Mouse (Mus musculus): Measurements from ENCODE around the gene Lpcat4. TPM values are rescaled to one million over a fixed set of nuclear protein-coding genes. Genes with fewer than 3 reads are reported as not detected.

Lpcat4 gene
- 5.5 and 8.4 TPM in 2 replicates for polyA plus RNA-seq (2015; fragmentation: Nextera tagmentation; extraction: Ambion mirVana)

DNA sequence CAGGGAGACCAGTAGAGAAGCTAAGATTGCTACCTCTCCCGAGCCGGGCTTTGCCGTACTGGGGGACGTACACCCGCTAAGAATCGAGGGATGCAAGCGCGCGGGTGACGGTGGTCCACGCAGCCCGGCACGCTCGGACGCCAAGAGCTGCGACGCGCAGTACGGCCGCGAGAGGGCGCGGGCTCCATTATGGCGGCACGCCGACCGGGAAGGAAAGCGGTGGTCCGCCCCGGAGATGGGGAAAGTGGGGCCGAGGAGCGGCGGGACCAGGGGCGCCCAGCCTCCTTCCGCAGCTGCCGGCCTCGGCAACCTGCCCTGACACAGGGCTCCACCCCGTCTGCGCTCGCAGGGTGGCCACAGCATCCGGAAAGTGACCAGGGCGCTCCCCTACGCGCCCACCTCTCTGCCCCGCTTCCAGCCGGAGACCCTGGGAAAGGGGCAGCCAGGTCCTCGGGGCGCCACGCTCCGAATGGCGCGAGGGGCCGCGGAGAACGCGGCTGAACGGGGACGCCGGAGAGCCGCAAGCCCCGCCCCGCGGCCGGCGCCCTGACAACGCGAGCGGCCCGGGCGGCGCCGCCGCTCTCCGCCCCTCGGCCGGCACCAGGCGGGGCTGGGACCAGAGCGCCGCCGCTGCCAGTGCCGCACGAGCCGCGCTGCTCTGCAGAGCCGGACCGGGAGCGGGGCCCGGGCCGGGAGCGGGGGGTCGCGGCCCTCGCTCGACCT is at the start of gene Lpcat4:
Gene Lpcat4 (plus strand): TSS at position 257 of the 723 bp plus-strand sequence.

DNA sequence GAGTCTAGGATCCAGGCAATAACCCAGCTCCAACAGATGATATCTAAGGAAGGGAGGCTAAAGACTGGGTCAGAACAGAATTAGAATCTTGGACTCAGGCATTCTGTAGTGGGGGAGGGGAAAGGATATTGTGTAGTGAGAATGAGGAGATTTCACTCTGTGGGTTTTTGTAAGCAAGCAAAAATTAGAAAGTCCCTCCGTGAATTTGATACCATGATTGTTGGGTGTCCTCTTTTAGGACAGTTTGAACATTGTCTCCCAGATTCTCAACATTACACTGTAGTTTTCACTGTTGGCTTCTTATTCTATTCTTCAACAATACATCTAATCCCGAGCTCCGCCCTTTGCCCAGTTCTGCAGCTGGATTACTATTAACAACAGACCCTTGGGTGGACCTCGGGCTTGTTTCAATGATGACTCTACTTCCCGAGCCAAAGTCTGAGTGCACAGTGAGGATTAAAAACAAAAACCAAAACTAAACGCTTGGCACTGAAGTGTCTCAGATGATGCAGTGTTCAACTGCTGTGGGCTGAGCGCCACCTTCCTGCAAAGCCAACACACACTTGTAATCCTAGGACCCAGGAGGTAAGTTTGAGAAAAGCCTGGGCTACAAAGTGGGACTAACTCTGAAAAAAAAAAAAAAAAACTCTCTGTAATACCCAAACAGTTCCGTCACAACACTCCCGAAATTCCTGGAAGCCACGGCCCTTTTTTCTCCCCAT is 20.1 kb downstream of the Lpcat4 start, which contains the start of gene Nutm1:
Gene Nutm1 (minus strand): TSS at position 51 of the 722 bp plus-strand sequence.

DNA sequence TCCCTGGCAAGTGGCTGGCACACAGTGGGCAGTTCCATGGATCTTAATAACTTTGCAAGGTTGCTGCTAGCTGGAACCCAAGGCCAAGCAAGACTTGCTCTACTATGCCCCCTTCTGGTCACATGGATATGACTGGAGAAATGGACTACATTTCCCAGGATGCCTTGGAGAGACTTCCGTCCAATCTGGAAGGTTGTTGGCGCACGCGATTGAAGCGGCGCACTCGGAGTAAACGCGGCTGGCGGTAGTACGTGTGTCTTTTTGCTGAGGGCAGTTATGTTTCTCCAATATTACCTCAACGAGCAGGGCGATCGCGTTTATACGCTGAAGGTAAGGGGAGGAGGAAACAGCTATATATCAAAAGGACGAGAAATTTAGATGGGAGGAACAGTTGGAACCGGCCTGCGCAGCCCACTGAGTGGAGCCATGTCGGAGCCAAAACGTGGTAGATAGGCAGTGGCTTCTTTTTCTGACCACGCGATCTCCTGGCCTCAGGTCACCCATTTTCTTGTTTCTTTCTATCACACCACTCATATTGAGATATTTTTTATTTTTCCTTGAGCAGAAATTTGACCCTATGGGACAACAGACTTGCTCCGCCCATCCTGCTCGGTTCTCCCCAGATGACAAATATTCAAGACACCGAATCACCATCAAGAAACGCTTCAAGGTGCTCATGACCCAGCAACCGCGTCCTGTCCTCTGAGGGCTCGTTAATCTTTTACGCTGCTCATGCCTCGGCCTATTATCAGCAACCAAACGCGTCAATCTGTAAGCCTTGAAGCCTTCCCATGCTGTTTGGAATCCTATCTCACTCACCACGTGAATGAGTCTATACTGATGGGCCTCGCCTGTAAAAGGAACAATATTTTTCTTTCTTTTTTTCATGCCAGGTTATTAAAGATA is 22.7 kb downstream of the Lpcat4 start, which contains the start of gene Nop10:
Gene Nop10 (plus strand): TSS at position 179 of the 906 bp plus-strand sequence.

DNA sequence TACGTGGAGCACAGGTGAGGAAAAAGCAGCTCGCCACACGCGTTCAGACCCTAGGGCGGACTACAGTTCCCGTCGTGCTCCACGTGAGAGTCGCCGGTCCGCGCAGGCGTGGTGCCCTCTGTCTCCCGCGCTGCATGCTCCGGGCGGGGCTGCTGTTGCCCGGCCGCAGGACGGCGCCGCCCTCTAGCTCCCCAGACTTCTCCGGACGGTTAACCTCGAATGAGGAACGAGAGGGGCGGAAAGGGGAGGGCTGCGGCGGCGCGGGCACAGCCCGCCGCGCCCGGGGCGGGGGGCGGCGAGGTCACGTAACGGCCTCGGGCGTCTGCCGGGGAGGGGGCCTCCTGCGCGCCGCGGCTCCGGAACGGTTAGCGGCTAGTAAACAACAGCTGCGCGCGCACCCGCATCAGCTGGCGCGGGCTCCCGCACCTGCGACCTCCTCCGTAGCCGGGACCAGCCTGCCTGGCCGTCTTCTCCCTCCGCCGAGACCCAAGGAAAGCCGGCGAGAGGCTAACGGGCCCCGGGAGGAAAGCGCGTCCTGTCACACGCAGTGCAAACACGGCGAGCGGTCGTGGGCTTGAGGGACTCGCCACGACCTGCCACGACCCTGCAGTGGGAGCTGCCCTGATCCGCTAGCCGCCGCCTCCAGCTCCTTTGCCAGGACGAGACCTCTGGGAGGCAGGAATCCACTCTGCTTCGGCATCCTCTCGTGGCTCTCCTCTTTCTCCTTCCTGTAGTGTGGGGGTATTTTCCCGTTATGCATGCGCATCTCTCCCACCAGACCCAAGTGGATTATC is 26.4 kb downstream of the Lpcat4 start, which contains the start of gene Slc12a6:
Gene Slc12a6 (plus strand): TSS at position 378 of the 794 bp plus-strand sequence.

DNA sequence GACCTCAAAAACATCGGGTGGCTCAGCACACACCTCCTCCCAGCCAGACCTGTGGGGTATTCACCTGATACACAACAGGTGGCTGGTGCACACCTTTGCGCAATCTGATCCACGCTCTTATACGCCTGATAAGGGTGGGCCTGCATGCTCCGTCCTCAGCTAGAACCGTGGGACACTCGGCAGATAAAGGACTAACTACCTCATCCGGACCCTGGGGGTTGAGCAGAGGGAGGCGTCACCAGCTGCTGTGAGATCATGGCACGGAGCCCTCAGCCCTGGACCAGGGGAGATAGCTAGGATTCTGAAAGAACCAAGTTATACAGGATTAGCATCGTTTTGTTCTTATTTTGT is 26.9 kb downstream of the Lpcat4 start, which contains the start of gene Gm21985:
Gene Gm21985 (plus strand): TSS at position 73 of the 351 bp plus-strand sequence.

Other genes starting within 250 kb of the Lpcat4 start
- gene Olfr1309, start 249.2 kb upstream of the Lpcat4 start, polyA plus RNA-seq (2015; fragmentation: Nextera tagmentation; extraction: Ambion mirVana), result not detected in 2 replicates
- gene Olfr1310, start 226.8 kb upstream of the Lpcat4 start, polyA plus RNA-seq (2015; fragmentation: Nextera tagmentation; extraction: Ambion mirVana), result not detected in 2 replicates
- gene Olfr1311, start 215.1 kb upstream of the Lpcat4 start, polyA plus RNA-seq (2015; fragmentation: Nextera tagmentation; extraction: Ambion mirVana), result not detected in 2 replicates
- gene Olfr1312, start 189.2 kb upstream of the Lpcat4 start, polyA plus RNA-seq (2015; fragmentation: Nextera tagmentation; extraction: Ambion mirVana), result not detected in 2 replicates
- not detected in 2 replicates for gene Olfr1313, start 161.6 kb upstream of the Lpcat4 start, polyA plus RNA-seq (2015; fragmentation: Nextera tagmentation; extraction: Ambion mirVana)
- not detected in 2 replicates for gene Olfr1314, start 142.7 kb upstream of the Lpcat4 start, polyA plus RNA-seq (2015; fragmentation: Nextera tagmentation; extraction: Ambion mirVana)
- not detected in 2 replicates for gene Olfr1315-ps1, start 124.0 kb upstream of the Lpcat4 start, polyA plus RNA-seq (2015; fragmentation: Nextera tagmentation; extraction: Ambion mirVana)
- gene Olfr1316, start 104.5 kb upstream of the Lpcat4 start, polyA plus RNA-seq (2015; fragmentation: Nextera tagmentation; extraction: Ambion mirVana), result not detected in 2 replicates
- gene Olfr1317, start 99.1 kb upstream of the Lpcat4 start, polyA plus RNA-seq (2015; fragmentation: Nextera tagmentation; extraction: Ambion mirVana), result not detected in 2 replicates
- 0.04 TPM in 1 of 2 replicates, not detected in the other for gene Olfr1318, start 85.3 kb upstream of the Lpcat4 start, polyA plus RNA-seq (2015; fragmentation: Nextera tagmentation; extraction: Ambion mirVana)
- gene Nutm1, start 19.8 kb downstream of the Lpcat4 start, polyA plus RNA-seq (2015; fragmentation: Nextera tagmentation; extraction: Ambion mirVana), result 0.04 TPM in 1 of 2 replicates, not detected in the other
- gene Nop10, start 22.5 kb downstream of the Lpcat4 start, polyA plus RNA-seq (2015; fragmentation: Nextera tagmentation; extraction: Ambion mirVana), result 190 and 201 TPM in 2 replicates
- gene Slc12a6, start 26.4 kb downstream of the Lpcat4 start, polyA plus RNA-seq (2015; fragmentation: Nextera tagmentation; extraction: Ambion mirVana), result 10.8 and 14.1 TPM in 2 replicates
- gene Gm21985, start 26.8 kb downstream of the Lpcat4 start, polyA plus RNA-seq (2015; fragmentation: Nextera tagmentation; extraction: Ambion mirVana), result not detected in 2 replicates
- 44.8 and 54.7 TPM in 2 replicates for gene Emc4, start 128.6 kb downstream of the Lpcat4 start, polyA plus RNA-seq (2015; fragmentation: Nextera tagmentation; extraction: Ambion mirVana)
- 18.3 and 19.0 TPM in 2 replicates for gene Katnbl1, start 139.7 kb downstream of the Lpcat4 start, polyA plus RNA-seq (2015; fragmentation: Nextera tagmentation; extraction: Ambion mirVana)
- 17.1 and 17.8 TPM in 2 replicates for gene Emc7, start 215.5 kb downstream of the Lpcat4 start, polyA plus RNA-seq (2015; fragmentation: Nextera tagmentation; extraction: Ambion mirVana)
- gene Chrm5, start 241.3 kb downstream of the Lpcat4 start, polyA plus RNA-seq (2015; fragmentation: Nextera tagmentation; extraction: Ambion mirVana), result not detected in 2 replicates

All from spleen, postnatal 0 days (tissue).